Mouse (Mus musculus): ENCODE measurements at regions not wholly inside any gene's neighbourhood (a gene's known extent, or its start where the extent isn't known, plus 50 kb on each side); places are given as distances from the start of the nearest gene placed in this dataset.
A peak's percentile ranks its signal among the peaks of the same experiment; 100 is the strongest.

- DNase-seq (ENCODE audit: low spot score): no peak
Measured at GRCm38 (mm10) chr3:38697349-38697748, 189.4 kb upstream of the Fat4 start.

- DNase-seq (ENCODE audit: low spot score): no peak
Measured at GRCm38 (mm10) chr3:38695836-38696235, 190.9 kb upstream of the Fat4 start.

- no peak for DNase-seq (ENCODE audit: low spot score)
Measured at GRCm38 (mm10) chr3:38692768-38693167, 194.0 kb upstream of the Fat4 start.

- no peak for DNase-seq (ENCODE audit: low spot score)
Measured at GRCm38 (mm10) chr3:38684247-38684991, 199.8 kb upstream of the Ankrd50 start.

- no peak for DNase-seq (ENCODE audit: low spot score)
Measured at GRCm38 (mm10) chr3:38663670-38664494, 179.2 kb upstream of the Ankrd50 start.

GRCm38 (mm10) chr3:38663023-38663422 lies 178.4 kb upstream of the Ankrd50 start:
- peak; percentile 10 for DNase-seq (ENCODE audit: low spot score)

GRCm38 (mm10) chr3:38656790-38657189 lies 172.1 kb upstream of the Ankrd50 start:
- no peak for DNase-seq (ENCODE audit: low spot score)

GRCm38 (mm10) chr3:38653928-38654327 lies 169.3 kb upstream of the Ankrd50 start:
- no peak for DNase-seq (ENCODE audit: low spot score)

- no peak for DNase-seq (ENCODE audit: low spot score)
Measured at GRCm38 (mm10) chr3:38652985-38653685, 168.5 kb upstream of the Ankrd50 start.

GRCm38 (mm10) chr3:38650176-38650575 lies 165.5 kb upstream of the Ankrd50 start:
- no peak for DNase-seq (ENCODE audit: low spot score)

GRCm38 (mm10) chr3:38648633-38649032 lies 164.0 kb upstream of the Ankrd50 start:
- no peak for DNase-seq (ENCODE audit: low spot score)

- no peak for DNase-seq (ENCODE audit: low spot score)
Measured at GRCm38 (mm10) chr3:38647737-38648330, 163.2 kb upstream of the Ankrd50 start.

- no peak for DNase-seq (ENCODE audit: low spot score)
Measured at GRCm38 (mm10) chr3:38641733-38642132, 157.1 kb upstream of the Ankrd50 start.

- DNase-seq (ENCODE audit: low spot score): no peak
Measured at GRCm38 (mm10) chr3:38636806-38637205, 152.2 kb upstream of the Ankrd50 start.

GRCm38 (mm10) chr3:38633347-38633746 lies 148.7 kb upstream of the Ankrd50 start:
- DNase-seq (ENCODE audit: low spot score): no peak

- DNase-seq (ENCODE audit: low spot score): no peak
Measured at GRCm38 (mm10) chr3:38625575-38626184, 141.0 kb upstream of the Ankrd50 start.

- no peak for DNase-seq (ENCODE audit: low spot score)
Measured at GRCm38 (mm10) chr3:38617989-38618388, 133.3 kb upstream of the Ankrd50 start.

GRCm38 (mm10) chr3:38617217-38617616 lies 132.6 kb upstream of the Ankrd50 start:
- DNase-seq (ENCODE audit: low spot score): no peak

- DNase-seq (ENCODE audit: low spot score): no peak
Measured at GRCm38 (mm10) chr3:38613706-38614105, 129.1 kb upstream of the Ankrd50 start.

GRCm38 (mm10) chr3:38591531-38591930 lies 106.9 kb upstream of the Ankrd50 start:
- no peak for DNase-seq (ENCODE audit: low spot score)

GRCm38 (mm10) chr3:38588966-38589365 lies 104.3 kb upstream of the Ankrd50 start:
- DNase-seq (ENCODE audit: low spot score): no peak

- DNase-seq (ENCODE audit: low spot score): no peak
Measured at GRCm38 (mm10) chr3:38585509-38585908, 100.9 kb upstream of the Ankrd50 start.

Measured in MN1 (cell line).